Mouse (Mus musculus) myocyte (in vitro differentiated cells): Measurements from ENCODE around the gene Gm17409. TPM values are rescaled to one million over a fixed set of nuclear protein-coding genes. Genes with fewer than 3 reads are reported as not detected.

Source experiments
- H3K27me3 ChIP-seq: one replicate; pipeline ENCODE4 v1.6.1; 2011; ENCODE audit not compliant: control insufficient read depth, insufficient read depth, insufficient read length
- H3K36me3 ChIP-seq: one replicate; pipeline ENCODE4 v1.6.1; 2011; ENCODE audit not compliant: control insufficient read depth, insufficient read depth
- H3K4me2 ChIP-seq: one replicate; pipeline ENCODE4 v1.6.1; 2011; ENCODE audit warnings: low read depth, control low read depth
- H3K4me3 ChIP-seq: one replicate; pipeline ENCODE4 v1.5.1; 2011; ENCODE audit warnings: mild to moderate bottlenecking, control low read depth, moderate library complexity
- H3K79me2 ChIP-seq: one replicate; pipeline ENCODE4 v1.6.1; 2011; ENCODE audit not compliant: control insufficient read depth, insufficient read depth
- H3ac ChIP-seq: one replicate; pipeline ENCODE4 v1.6.1; 2011; ENCODE audit not compliant: control insufficient read depth, insufficient read length
- CEBPB ChIP-seq: IDR thresholded peaks from 2 replicates; pipeline ENCODE4 v1.6.1; 2011; ENCODE audit warnings: mild to moderate bottlenecking, moderate library complexity; ENCODE audit not compliant: poor library complexity, insufficient read depth, severe bottlenecking
- E2F4 ChIP-seq: IDR thresholded peaks from one replicate; pipeline ENCODE4 v1.6.1; 2011; ENCODE audit warnings: mild to moderate bottlenecking, control low read depth, moderate library complexity; ENCODE audit not compliant: insufficient read depth
- MAX ChIP-seq: IDR thresholded peaks from one replicate; pipeline ENCODE4 v1.6.1; 2011; ENCODE audit warnings: low read depth, mild to moderate bottlenecking, control low read depth
- MYOD1 ChIP-seq, 3 experiments: IDR thresholded peaks; one replicate each; pipeline ENCODE4 v1.6.1; 2011; ENCODE audit warnings: control low read depth in 2 of 3, low read depth in 2 of 3, mild to moderate bottlenecking in 2 of 3, moderate library complexity in 1 of 3; ENCODE audit not compliant: insufficient read length in 2 of 3, control insufficient read depth in 1 of 3
- MYOG ChIP-seq, 3 experiments: IDR thresholded peaks; one replicate each; pipeline ENCODE4 v1.6.1; 2011; ENCODE audit warnings: control low read depth in 2 of 3, low read depth in 2 of 3, mild to moderate bottlenecking in 2 of 3; ENCODE audit not compliant: insufficient read length in 2 of 3, control insufficient read depth in 1 of 3, insufficient read depth in 1 of 3
- POLR2A ChIP-seq: IDR thresholded peaks from one replicate; pipeline ENCODE4 v1.6.1; 2011; ENCODE audit warnings: low read depth, mild to moderate bottlenecking, control low read depth, moderate library complexity; ENCODE audit not compliant: insufficient read length
- POLR2AphosphoS2 ChIP-seq: IDR thresholded peaks from one replicate; pipeline ENCODE4 v1.6.1; 2011; ENCODE audit warnings: low read depth, control low read depth; ENCODE audit not compliant: insufficient read length
- REST ChIP-seq: IDR thresholded peaks from one replicate; pipeline ENCODE4 v1.6.1; 2011; ENCODE audit warnings: mild to moderate bottlenecking, control low read depth, moderate library complexity; ENCODE audit not compliant: insufficient read depth, insufficient read length
- SRF ChIP-seq: IDR thresholded peaks from one replicate; pipeline ENCODE4 v1.6.1; 2011; ENCODE audit warnings: low read depth; ENCODE audit not compliant: control insufficient read depth, insufficient read length
- TCF12 ChIP-seq: IDR thresholded peaks from one replicate; pipeline ENCODE4 v1.6.1; 2011; ENCODE audit warnings: mild to moderate bottlenecking, control low read depth; ENCODE audit not compliant: poor library complexity, insufficient read depth, severe bottlenecking
- TCF3 ChIP-seq: IDR thresholded peaks from one replicate; pipeline ENCODE4 v1.6.1; 2011; ENCODE audit warnings: low read depth, control low read depth; ENCODE audit not compliant: insufficient read length
- USF1 ChIP-seq: IDR thresholded peaks from one replicate; pipeline ENCODE4 v1.6.1; 2011; ENCODE audit warnings: low read depth, mild to moderate bottlenecking, control low read depth, moderate library complexity
- polyA plus RNA-seq: library from polyadenylated mRNA; unstranded; fragments of >200 nt; fragmentation: generic; extraction: Trizol; gene quantifications from one replicate; pipeline ENCODE4 v1.2.1, GENCODE M21; 2012; ENCODE audit warnings: missing spikeins

Gm17409 gene
- polyA plus RNA-seq, 1 experiment, result not detected

GRCm38 (mm10) chr2:58516000-58516399 is 46.1 kb downstream of the Gm17409 start:
- Histone ChIP-seq H3K27me3 (no peaks in the 10 kb centered on the region), H3K4me3 (no peak overlapping the region), H3ac (no peak overlapping the region), H3K4me2 (no peak overlapping the region), H3K79me2 (peaks cover 100% of the 10 kb centered on the region), H3K36me3 (peaks cover 11% of the 10 kb centered on the region)
- no peak for TF ChIP-seq MYOG (IDR thresholded peaks at IDR 0.05; ENCODE audit: control insufficient read depth in 1 of 3, insufficient read depth in 1 of 3, insufficient read length in 2 of 3, low read depth in 2 of 3)
- TF ChIP-seq POLR2A, result no peak
- no peak for TF ChIP-seq TCF12
- TF ChIP-seq REST, result no peak
- TF ChIP-seq SRF, result no peak
- no peak for TF ChIP-seq TCF3
- TF ChIP-seq MYOD1 (IDR thresholded peaks at IDR 0.05; ENCODE audit: control insufficient read depth in 1 of 3, insufficient read length in 2 of 3, low read depth in 2 of 3), result no peak
- no peak for TF ChIP-seq POLR2AphosphoS2
- no peak for TF ChIP-seq USF1
- no peak for TF ChIP-seq E2F4
- no peak for TF ChIP-seq MAX
- no peak for TF ChIP-seq CEBPB

DNA sequence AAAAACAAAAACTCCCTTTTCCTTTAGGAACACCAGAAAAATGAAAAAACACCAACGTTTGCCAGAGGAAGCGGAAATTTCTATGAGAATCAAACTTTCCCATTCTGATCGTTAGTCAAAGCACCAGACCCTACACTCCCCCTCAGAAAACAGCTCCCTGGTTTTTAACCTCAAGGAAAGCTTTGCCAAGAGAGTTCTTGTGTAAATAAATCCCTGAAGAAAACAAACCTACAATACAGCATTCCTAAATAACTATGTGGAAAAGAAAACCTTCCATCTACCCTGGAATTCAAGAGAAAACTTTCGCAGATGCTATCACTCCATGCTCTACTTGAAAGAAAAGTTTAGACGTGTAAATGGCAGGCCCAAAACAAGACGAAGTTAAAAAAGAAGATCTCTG is 47.0 kb downstream of the Gm17409 start:
- H3K4me2 ChIP-seq, result no peak overlapping the region
- H3K36me3 ChIP-seq, result peaks cover 11% of the 10 kb centered on the region
- no peak overlapping the region for H3K4me3 ChIP-seq
- H3ac ChIP-seq, result no peak overlapping the region
- H3K27me3 ChIP-seq, result no peaks in the 10 kb centered on the region
- TF ChIP-seq CEBPB (no peak), REST (no peak), MYOG (IDR thresholded peaks at IDR 0.05; ENCODE audit: control insufficient read depth in 1 of 3, insufficient read depth in 1 of 3, insufficient read length in 2 of 3, low read depth in 2 of 3) (no peak), POLR2AphosphoS2 (no peak), MYOD1 (IDR thresholded peaks at IDR 0.05; ENCODE audit: control insufficient read depth in 1 of 3, insufficient read length in 2 of 3, low read depth in 2 of 3) (no peak), E2F4 (no peak), SRF (no peak), TCF12 (no peak), TCF3 (no peak), POLR2A (no peak), MAX (no peak), USF1 (no peak)
- peaks cover 99% of the 10 kb centered on the region for H3K79me2 ChIP-seq

GRCm38 (mm10) chr2:58518517-58518916 is 48.6 kb downstream of the Gm17409 start:
- H3K4me3 ChIP-seq, result no peak overlapping the region
- peaks cover 11% of the 10 kb centered on the region for H3K36me3 ChIP-seq
- no peak overlapping the region for H3ac ChIP-seq
- no peaks in the 10 kb centered on the region for H3K27me3 ChIP-seq
- H3K4me2 ChIP-seq, result no peak overlapping the region
- peaks cover 99% of the 10 kb centered on the region for H3K79me2 ChIP-seq
- TF ChIP-seq MAX (no peak), TCF3 (no peak), USF1 (no peak), POLR2A (no peak), E2F4 (no peak), CEBPB (no peak), REST (no peak), POLR2AphosphoS2 (no peak)

Other genes with a start within 250 kb of the Gm17409 start
- gene Acvr1c, start 112.2 kb upstream of the Gm17409 start, polyA plus RNA-seq, result not detected
- gene Acvr1, start 97.0 kb downstream of the Gm17409 start, polyA plus RNA-seq, result 35.6 TPM
- gene Upp2, start 97.2 kb downstream of the Gm17409 start, polyA plus RNA-seq, result 8.3 TPM